Mouse (Mus musculus): Measurements from ENCODE around the gene Bmyc. TPM values are rescaled to one million over a fixed set of nuclear protein-coding genes. Genes with fewer than 3 reads are reported as not detected.

The Bmyc gene
- 64.5 and 74.8 TPM in 2 replicates for polyA plus RNA-seq (2012; rRNA removed)

DNA sequence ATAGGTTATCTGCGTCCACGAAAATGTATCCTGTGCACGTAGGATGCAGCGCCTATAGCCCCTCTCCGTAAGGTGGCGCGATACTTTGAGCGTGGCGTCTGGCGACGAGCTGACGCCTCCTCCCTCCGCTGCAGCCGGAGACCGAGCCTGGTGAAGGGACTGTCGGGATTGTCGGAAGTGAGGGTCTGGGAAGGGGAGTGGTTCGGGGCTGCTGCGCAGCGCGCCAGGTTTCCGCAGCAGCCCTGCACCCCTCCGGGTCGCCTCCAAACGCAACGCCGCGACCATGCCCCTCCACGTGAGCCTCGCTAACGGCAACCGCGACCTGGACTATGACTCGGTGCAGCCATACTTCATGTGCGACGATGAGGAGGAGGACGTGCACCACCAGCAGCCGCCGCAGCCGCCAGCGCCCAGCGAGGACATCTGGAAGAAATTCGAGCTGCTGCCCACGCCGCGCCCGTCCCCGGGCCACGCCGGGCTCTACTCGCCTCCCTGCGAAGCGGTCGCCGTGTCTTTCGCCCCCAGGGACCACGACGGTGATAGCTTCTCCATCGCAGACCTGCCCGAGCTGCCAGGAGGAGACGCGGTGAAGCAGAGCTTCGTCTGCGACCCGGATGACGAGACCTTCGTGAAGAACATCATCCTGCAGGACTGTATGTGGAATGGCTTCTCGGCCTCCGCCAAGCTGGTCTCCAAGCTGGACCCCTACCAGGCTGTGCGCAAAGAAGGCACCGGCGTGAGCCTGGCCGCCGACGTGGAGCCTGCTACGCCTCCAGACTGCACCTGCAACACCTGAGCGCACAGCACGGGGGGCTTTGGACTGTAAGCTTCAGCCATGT, at the start of gene Bmyc:
Gene Bmyc (plus strand): TSS at position 97 of the 839 bp plus-strand sequence.
- TF ChIP-seq CTCF (IDR thresholded peaks at IDR 0.05; ENCODE audit: borderline replicate concordance, extremely low read depth, insufficient read depth, insufficient read length), result peak; percentile 65
- peak; percentile 48; the same call in 1 of the 2 replicates for TF ChIP-seq POLR2A (IDR thresholded peaks at IDR 0.05; ENCODE audit: borderline replicate concordance, extremely low read depth, insufficient read depth, insufficient read length, poor library complexity, severe bottlenecking)
- DNase-seq (ENCODE audit: low read depth), result peak; percentile 97

- TF ChIP-seq CTCF (IDR thresholded peaks at IDR 0.05; ENCODE audit: borderline replicate concordance, extremely low read depth, insufficient read depth, insufficient read length) (no peak), POLR2A (IDR thresholded peaks at IDR 0.05; ENCODE audit: borderline replicate concordance, extremely low read depth, insufficient read depth, insufficient read length, poor library complexity, severe bottlenecking) (no peak)
- peak; percentile 5 for DNase-seq (ENCODE audit: low read depth)
Observed at GRCm38 (mm10) chr2:25657246-25657645, 49.3 kb upstream of the Bmyc start.

- no peak for TF ChIP-seq CTCF (IDR thresholded peaks at IDR 0.05; ENCODE audit: borderline replicate concordance, extremely low read depth, insufficient read depth, insufficient read length)
- no peak for TF ChIP-seq POLR2A (IDR thresholded peaks at IDR 0.05; ENCODE audit: borderline replicate concordance, extremely low read depth, insufficient read depth, insufficient read length, poor library complexity, severe bottlenecking)
Observed at GRCm38 (mm10) chr2:25657652-25658051, 48.9 kb upstream of the Bmyc start, which contains the start of gene Lcn5. Gene Lcn5 (plus strand): TSS chr2:25657952.

DNA sequence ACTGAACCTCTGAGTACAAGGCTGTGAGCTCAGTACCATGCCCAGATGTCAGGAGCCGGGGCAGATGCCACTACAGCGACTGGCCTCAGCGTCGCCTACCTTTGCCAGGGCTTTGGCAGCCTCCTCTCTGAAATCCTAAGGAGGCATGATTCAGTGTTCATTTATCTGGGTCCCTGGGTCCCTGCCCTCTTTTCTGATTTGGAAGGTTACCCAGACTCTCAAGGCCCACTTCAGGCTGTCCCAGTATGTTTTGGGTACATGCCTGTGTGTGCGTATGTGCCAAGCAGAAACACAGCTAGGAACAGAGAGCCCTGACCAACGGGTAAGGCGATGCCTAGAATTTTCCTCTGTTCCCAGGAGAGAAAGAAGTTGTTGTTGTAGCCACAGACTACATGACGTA, 46.3 kb upstream of the Bmyc start:
- no peak for DNase-seq (ENCODE audit: low read depth)
- TF ChIP-seq POLR2A (IDR thresholded peaks at IDR 0.05; ENCODE audit: borderline replicate concordance, extremely low read depth, insufficient read depth, insufficient read length, poor library complexity, severe bottlenecking) (no peak), CTCF (IDR thresholded peaks at IDR 0.05; ENCODE audit: borderline replicate concordance, extremely low read depth, insufficient read depth, insufficient read length) (no peak)

More at GRCm38 (mm10) chr2:25657652-25658051, 48.9 kb upstream of the Bmyc start, which contains the start of gene Lcn5:
- no peak for DNase-seq (ENCODE audit: low read depth)

- no peak for DNase-seq (ENCODE audit: low read depth)
- TF ChIP-seq POLR2A (IDR thresholded peaks at IDR 0.05; ENCODE audit: borderline replicate concordance, extremely low read depth, insufficient read depth, insufficient read length, poor library complexity, severe bottlenecking), result no peak
Observed at GRCm38 (mm10) chr2:25661245-25661970, 45.1 kb upstream of the Bmyc start.

DNA sequence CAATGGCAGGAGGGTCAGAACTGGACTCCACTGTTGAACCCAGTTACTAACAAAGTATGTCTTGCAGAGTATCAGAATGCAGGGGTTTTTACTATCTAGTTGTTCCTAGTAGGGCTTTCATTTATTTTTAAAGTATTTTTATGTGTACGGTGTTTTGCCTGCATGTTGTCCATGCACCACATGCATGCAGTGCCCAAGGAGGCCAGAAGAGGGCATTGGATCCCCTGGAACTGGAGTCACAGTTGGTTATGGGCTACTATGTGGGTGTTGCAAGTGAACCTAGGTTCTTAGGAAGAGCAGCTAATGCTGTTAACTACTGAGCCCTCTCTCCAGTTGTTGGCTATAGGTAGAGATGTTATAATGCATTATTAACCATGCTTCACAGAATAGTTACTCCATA, 43.0 kb upstream of the Bmyc start:
- peak; percentile 21 for DNase-seq (ENCODE audit: low read depth)
- TF ChIP-seq CTCF (IDR thresholded peaks at IDR 0.05; ENCODE audit: borderline replicate concordance, extremely low read depth, insufficient read depth, insufficient read length) (peak; percentile 64; the same call in 1 of the 2 replicates), POLR2A (IDR thresholded peaks at IDR 0.05; ENCODE audit: borderline replicate concordance, extremely low read depth, insufficient read depth, insufficient read length, poor library complexity, severe bottlenecking) (no peak)

GRCm38 (mm10) chr2:25664125-25664524, 42.4 kb upstream of the Bmyc start:
- no peak for DNase-seq (ENCODE audit: low read depth)
- no peak for TF ChIP-seq POLR2A (IDR thresholded peaks at IDR 0.05; ENCODE audit: borderline replicate concordance, extremely low read depth, insufficient read depth, insufficient read length, poor library complexity, severe bottlenecking)
- no peak for TF ChIP-seq CTCF (IDR thresholded peaks at IDR 0.05; ENCODE audit: borderline replicate concordance, extremely low read depth, insufficient read depth, insufficient read length)

GRCm38 (mm10) chr2:25666516-25666915, 40.0 kb upstream of the Bmyc start:
- TF ChIP-seq POLR2A (IDR thresholded peaks at IDR 0.05; ENCODE audit: borderline replicate concordance, extremely low read depth, insufficient read depth, insufficient read length, poor library complexity, severe bottlenecking) (no peak), CTCF (IDR thresholded peaks at IDR 0.05; ENCODE audit: borderline replicate concordance, extremely low read depth, insufficient read depth, insufficient read length) (no peak)
- DNase-seq (ENCODE audit: low read depth), result no peak

DNA sequence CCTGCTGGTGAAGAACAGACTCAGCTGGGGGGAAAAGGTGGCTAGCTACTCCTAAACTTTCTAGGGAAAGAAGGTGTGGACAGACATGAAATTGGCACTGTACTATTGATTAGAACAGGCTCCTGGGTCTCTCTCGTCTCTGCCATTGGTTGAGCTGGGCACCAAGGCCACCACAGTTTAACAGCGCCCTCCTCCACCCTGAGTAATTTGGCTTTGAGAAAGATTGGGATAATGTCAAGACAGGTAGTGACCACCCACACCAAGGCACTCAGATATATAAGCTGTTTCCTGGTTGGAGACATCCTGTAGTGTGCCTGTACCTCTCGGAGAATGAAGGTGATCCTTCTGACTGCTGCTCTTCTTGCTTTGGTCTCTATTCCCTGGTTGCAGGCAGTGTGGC, 30.1 kb upstream of the Bmyc start, which contains the start of gene Lcn6:
Gene Lcn6 (plus strand): TSS at position 301 of the 400 bp plus-strand sequence.
- no peak for TF ChIP-seq CTCF (IDR thresholded peaks at IDR 0.05; ENCODE audit: borderline replicate concordance, extremely low read depth, insufficient read depth, insufficient read length)
- TF ChIP-seq POLR2A (IDR thresholded peaks at IDR 0.05; ENCODE audit: borderline replicate concordance, extremely low read depth, insufficient read depth, insufficient read length, poor library complexity, severe bottlenecking), result no peak
- DNase-seq (ENCODE audit: low read depth), result no peak

DNA sequence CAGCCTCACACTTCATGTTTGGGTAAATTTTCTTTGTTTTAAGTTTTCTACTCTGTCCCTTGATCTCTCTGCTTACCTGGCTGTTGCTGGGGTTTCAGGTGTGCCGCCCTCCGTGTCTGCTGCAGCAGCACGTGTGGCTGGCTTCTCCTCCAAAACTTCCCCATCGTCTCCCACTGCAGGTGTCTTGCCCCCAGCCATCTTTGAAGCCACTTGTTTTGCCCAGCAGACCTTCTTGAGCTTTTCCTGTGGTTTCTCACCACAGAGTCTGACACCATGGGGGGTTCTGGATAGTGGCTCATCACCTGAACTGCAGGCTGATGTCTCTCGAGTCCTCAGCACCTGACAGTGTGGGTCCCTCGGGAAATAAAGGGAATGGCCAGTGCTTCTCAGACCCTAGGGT, 27.0 kb upstream of the Bmyc start:
- DNase-seq (ENCODE audit: low read depth), result no peak
- TF ChIP-seq POLR2A (IDR thresholded peaks at IDR 0.05; ENCODE audit: borderline replicate concordance, extremely low read depth, insufficient read depth, insufficient read length, poor library complexity, severe bottlenecking) (no peak), CTCF (IDR thresholded peaks at IDR 0.05; ENCODE audit: borderline replicate concordance, extremely low read depth, insufficient read depth, insufficient read length) (no peak)

GRCm38 (mm10) chr2:25682426-25682825, 24.1 kb upstream of the Bmyc start, which contains the start of gene Lcn10:
Gene Lcn10 (plus strand): TSS chr2:25682726.
- DNase-seq (ENCODE audit: low read depth), result no peak
- no peak for TF ChIP-seq CTCF (IDR thresholded peaks at IDR 0.05; ENCODE audit: borderline replicate concordance, extremely low read depth, insufficient read depth, insufficient read length)
- TF ChIP-seq POLR2A (IDR thresholded peaks at IDR 0.05; ENCODE audit: borderline replicate concordance, extremely low read depth, insufficient read depth, insufficient read length, poor library complexity, severe bottlenecking), result no peak

Measured in brain, embryonic 14.5 days (tissue).